Mouse (Mus musculus): ENCODE measurements around the gene Hoxc5.

The Hoxc5 gene

GRCm38 (mm10) chr15:102990461-102991397 lies 23.5 kb downstream of the Hoxc5 start, which contains the start of gene Hoxc8:
Gene Hoxc8, plus strand, starts transcription at chr15:102990607.
- no peak for DNase-seq (ENCODE audit: low read depth, low spot score)

DNA sequence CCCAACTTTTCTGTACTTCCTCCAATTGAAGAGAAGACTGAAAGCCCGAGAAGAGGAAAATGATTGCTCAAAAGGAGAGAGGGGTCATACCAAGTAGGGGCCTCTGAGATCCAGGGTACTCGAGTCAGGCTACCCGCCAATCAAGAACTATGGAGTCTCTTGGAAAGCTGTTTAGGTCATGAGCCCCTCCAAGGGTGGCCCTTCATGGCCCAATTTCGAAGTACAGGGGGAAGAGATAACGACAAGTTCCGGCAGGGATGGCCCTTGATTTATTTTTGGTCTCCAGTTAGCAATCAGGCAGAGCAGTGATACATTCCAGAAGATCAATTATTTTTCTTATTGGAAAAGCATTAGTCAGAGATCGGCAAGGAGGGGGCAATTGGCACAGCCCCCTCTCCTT lies 24.5 kb downstream of the Hoxc5 start:
- DNase-seq (ENCODE audit: low read depth, low spot score): no peak

DNA sequence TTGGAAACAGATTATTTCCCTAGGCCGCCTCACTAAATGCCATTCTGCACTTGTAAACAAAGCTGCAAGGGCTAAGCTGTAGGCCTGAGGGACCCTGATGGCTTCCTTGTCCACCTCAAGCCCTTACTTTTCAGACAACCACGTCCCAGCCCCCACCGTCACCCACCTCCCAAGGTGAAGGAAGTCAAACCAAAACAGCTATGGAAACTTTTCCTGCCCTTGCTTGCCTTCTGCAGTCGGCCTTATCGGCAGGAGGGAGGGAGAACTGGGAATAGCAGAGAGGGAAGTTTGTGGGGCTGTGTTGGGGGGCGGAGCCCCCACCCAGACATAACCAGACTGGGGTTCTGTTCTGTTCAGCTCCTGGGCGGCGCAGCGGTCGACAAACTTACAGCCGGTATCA lies 25.0 kb downstream of the Hoxc5 start:
- DNase-seq (ENCODE audit: low read depth, low spot score): no peak

DNA sequence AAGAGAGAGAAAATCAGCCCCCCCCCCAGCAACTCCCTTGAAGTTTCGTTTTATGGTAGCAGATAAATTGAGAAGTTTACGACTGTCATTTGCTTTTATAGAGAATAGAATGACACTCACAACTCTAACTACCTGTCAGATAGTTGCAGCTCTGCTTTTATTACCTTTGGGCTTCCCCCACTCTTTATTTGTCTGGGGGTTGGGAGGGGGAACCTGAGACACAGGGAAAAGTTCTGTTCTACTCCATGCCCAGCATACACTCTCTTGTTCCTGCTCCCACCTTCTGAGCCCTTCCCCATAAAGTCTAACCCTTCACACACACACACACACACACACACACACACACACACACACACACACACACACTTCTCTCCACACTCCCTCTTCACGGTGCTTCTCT lies 25.6 kb downstream of the Hoxc5 start:
- DNase-seq (ENCODE audit: low read depth, low spot score): no peak

- DNase-seq (ENCODE audit: low read depth, low spot score): no peak
These were observed 29.3 kb downstream of the Hoxc5 start for GRCm38 (mm10) chr15:102996548-102996947.

DNA sequence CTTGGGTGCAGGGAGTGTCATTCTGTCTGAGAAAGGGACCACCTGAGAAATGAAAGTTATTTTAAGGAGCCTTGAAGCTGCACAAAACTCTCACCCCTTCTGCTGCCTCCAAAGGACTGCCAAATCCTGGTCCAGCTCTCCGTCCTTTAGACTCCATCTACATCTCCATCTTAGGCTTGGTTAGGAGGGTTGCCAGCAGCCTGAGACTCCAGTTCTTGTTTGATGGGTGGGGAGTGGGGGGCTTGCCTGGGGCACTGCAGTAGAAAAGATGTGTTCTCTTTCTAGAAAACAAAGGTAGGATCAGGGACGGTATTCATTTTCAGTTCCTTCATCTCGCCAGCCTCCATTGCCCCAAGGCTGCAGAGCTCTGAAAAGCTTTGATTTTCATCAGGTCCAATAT lies 30.2 kb downstream of the Hoxc5 start:
- no peak for DNase-seq (ENCODE audit: low read depth, low spot score)

- DNase-seq (ENCODE audit: low read depth, low spot score): no peak
These were observed 30.7 kb downstream of the Hoxc5 start, which contains the start of gene Hoxc6 for GRCm38 (mm10) chr15:102997939-102998355. Gene Hoxc6, plus strand, starts transcription at chr15:102998257.

DNA sequence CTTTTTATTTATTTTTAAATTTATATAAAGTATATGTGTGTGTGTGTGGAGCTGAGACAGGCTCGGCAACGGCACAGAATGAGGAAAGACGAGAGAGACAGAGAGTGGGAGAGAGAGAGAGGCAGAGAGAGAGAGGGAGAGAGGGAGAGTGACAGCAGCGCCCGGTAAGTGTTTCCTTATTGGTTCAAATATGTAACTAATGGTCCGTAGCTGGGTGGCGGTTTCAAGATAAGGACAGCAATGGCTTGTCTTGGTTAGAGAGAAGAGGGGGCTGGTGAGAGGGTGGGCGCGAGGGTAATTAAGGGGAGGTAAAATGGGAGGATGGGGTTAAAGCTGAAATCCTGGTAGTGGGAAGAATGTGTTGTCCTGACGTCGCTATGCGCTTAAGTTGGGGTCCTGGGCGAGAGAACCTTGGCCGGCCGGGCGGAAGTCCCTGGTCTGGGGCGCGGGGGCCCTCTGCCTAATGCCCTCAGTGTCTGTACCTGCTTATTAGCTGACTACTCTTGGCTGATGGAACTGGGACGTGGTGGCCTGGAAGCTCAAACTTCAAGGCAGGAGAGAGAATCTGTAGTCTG lies 31.5 kb downstream of the Hoxc5 start:
- DNase-seq (ENCODE audit: low read depth, low spot score): no peak

GRCm38 (mm10) chr15:102999183-102999831 lies 32.1 kb downstream of the Hoxc5 start:
- no peak for DNase-seq (ENCODE audit: low read depth, low spot score)

DNA sequence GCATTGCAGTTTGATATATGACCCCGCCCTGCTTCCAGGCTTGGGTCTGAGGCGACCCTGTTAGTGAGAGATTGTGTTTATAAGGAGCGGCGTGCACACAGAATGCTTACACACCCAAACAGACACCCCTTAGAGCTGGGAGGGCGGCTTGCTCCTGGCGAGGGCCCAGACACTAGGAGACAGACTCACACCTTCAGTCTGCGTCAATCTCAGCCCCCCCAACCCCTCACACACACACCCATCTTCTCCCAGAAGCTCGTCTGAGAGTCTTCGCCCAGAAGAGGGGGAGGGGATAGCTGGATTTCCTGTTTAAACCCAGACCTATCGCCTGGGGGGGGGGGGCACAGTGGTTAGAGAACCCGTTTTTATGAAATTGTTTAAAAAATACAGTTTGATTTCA lies 32.7 kb downstream of the Hoxc5 start:
- no peak for DNase-seq (ENCODE audit: low read depth, low spot score)

DNA sequence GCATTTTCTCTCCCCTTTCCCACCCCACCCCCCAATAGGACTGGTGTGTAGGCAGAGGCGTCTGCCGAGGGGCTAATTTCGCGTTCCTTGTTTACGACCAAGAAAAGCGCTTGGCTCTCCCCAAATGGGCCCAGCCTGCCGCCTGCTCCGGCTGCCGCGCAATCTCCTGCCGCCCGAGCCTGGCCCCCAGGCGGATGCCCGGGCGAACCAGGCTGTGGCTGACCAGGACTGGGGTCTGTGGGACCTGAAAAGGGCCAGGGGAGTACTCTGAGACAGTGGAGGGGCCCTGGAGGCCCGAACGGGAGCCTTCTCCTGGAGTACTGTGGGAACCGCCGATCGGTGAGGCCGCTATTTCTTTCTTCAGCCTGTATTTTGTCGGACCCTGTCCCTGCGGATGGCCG lies 33.3 kb downstream of the Hoxc5 start:
- no peak for DNase-seq (ENCODE audit: low read depth, low spot score)

DNA sequence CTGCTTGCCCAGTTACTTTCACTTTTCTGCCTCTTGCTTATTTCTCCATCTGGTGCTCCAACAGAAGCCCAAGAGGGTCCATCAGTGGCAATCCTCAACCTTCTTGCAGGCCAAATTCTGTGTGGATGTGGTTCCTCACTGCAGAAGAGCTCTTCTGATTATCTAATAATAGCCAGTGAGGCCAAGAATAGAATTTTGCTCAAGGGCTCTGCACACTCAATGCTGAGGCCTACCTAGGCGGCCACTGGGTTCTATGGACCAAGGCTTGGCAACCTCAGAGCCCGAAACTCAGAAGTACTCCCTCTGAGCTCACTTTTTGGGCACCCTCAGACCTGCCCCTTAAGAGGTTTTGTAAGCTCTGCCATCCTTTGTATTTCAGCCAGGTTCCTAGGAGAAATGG lies 34.1 kb downstream of the Hoxc5 start:
- no peak for DNase-seq (ENCODE audit: low read depth, low spot score)

- DNase-seq (ENCODE audit: low read depth, low spot score): no peak
These were observed 34.9 kb downstream of the Hoxc5 start for GRCm38 (mm10) chr15:103002156-103002555.

GRCm38 (mm10) chr15:103002821-103003448 lies 35.7 kb downstream of the Hoxc5 start:
- no peak for DNase-seq (ENCODE audit: low read depth, low spot score)

DNA sequence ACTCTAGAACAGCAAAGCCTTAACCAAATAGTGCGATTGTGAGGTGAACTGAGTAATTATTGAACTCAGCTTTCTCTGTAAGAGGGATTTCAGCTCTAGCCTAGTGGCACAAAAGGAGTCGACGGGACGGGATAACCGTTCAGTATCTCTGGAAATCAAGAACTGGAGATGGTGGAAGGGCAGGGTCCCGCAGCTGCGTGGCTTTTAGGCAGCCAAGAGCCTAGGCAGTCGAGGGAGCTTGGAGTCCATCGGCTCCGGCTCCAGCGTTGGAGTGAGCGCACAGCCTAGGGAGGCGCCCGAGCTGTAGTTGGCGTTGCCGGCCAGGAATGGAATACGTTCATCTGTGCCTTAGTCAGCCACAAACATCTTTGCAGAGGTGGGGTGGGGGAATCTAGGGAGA lies 38.1 kb downstream of the Hoxc5 start:
- DNase-seq (ENCODE audit: low read depth, low spot score): no peak

DNA sequence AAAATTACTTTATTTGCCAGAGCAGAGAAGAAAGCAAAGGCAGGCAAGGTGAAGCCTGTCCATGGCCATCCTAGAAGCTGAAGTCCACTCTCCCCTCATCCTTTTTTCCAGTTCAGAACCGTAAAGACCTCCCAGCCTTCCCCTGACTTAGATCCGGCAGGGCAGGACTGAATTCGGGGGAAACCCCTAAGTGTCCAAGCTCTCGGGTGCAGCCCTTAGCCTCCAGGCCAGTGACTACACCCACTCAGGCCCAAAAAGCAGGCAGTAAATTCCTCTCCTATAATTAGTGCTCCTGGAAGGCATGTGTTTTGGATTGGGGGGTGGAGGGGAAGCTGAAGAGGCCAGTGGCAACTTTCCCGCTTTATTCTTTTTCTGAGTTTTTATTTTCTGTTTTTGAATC lies 38.6 kb downstream of the Hoxc5 start:
- no peak for DNase-seq (ENCODE audit: low read depth, low spot score)

DNA sequence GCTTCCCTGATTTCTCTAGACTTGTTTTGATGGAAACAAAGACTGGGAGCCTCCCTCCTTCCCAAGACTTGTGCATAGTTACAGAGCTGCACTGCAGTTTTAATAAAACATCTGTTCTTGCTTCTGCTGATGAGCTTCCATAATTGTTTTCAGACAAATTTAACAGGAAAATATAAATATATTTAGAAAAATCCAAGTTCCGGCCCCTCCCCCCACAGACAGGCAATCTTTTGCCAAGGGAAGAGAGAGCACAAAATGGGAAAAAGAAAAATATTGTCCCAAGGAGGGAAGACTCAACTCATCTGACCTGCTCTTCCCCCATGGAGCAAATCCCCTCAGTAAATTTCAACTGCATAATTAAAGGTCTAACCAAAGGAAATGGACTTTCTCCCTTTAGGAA lies 39.1 kb downstream of the Hoxc5 start:
- DNase-seq (ENCODE audit: low read depth, low spot score): no peak

GRCm38 (mm10) chr15:103009265-103010111 lies 42.2 kb downstream of the Hoxc5 start:
- no peak for DNase-seq (ENCODE audit: low read depth, low spot score)

DNA sequence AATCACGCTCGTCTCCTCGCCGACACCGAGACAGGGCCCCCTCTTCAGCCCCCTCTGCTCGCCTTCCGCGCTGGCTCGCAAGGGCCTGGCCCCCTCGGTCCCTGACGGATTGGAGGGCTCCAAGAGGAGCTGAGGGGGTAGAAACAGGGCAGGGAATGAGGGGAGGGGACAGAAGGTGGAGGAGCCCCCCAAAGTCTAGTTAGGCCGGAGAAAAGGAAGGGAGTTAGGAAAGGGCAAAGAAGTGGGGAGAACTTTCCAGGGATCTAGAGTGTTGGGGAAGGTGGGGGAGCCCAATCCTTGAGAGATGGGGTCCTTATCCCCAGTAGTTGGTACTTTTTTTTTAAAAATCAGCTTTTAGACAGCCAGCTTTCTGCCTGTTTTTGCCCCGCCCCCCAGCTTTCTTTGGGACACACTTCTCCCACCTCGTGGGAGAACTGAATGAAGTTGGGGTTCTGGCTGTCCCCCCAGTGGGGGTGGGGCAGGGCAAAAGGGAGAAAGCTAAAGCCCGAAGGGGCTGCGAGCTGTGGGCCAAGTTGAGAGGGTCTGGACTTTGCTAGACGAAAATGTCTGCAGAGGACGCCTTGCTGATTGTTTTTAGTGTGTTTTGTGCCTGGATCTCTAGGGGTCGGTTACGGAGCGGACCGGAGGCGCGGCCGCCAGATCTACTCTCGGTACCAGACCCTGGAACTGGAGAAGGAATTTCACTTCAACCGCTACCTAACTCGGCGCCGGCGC lies 43.0 kb downstream of the Hoxc5 start:
- DNase-seq (ENCODE audit: low read depth, low spot score): no peak

DNA sequence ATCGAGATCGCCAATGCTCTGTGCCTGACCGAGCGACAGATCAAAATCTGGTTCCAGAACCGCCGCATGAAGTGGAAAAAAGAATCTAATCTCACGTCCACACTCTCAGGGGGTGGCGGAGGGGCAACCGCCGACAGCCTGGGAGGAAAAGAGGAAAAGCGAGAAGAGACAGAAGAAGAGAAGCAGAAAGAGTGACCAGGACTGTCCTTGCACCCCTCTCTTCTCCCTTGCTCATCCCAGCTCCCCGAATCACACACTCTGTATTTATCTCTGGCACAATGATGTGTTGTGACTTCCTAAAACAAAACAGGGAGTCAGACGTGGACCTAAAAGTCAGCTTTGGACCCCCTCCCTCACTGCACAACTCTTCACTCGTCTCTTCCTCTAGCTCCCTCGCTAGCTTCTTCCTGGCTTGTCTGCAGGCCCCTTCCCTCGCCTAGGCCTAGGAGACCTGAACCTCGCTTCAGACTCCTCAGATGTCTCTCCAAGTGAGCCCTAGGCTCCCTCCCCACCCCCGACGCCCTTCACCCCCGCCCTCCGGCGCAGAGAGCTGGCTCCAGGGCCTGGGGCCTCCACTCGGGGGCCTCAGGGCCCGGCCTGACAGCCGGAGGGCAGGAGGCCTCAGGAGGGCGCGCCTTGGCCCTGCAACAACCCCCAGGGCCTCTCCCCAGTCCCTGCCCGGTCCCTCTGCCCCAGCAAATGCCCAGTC lies 43.8 kb downstream of the Hoxc5 start:
- DNase-seq (ENCODE audit: low read depth, low spot score): no peak
